Mouse (Mus musculus): ENCODE measurements around the gene Megf11. TPM values are rescaled to one million over a fixed set of nuclear protein-coding genes. Genes with fewer than 3 reads are reported as not detected.

Megf11 gene
- polyA plus RNA-seq, 1 experiment from 2014 or later, result 5.2 TPM

DNA sequence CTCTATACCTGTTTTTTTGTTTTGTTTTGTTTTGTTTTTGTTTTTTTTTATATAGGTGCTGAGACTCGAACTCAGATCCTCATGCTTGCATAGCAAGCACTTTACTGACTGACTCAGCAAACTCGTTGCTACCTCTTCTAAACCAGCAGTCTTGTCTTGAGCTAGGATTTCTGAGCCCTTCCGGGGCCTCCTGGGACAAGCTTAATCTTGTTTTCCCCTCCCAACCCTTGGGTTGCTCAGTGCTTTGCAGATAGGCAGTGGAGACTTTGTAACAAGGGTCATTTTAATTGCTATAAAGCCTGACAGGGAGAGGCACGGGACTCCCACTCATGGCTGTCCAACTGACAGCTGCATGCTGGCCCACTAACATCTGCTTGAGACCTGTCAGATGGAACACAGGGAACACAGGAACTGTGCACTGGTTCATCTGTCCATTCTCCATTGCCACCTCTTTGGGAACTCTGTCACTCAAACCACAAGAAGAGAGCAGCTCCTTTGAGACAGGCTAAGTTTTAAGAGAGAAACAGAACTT, 147.4 kb downstream of the Megf11 start:
- Histone ChIP-seq H3K9me3 (replicated peaks) (no peaks in the 10 kb centered on the region), H3K4me2 (no peak overlapping the region), H3K9ac (no peak overlapping the region), H3K27me3 (peaks cover 8% of the 10 kb centered on the region; the same call in 1 of the 2 replicates), H3K36me3 (ENCODE audit: poor library complexity, severe bottlenecking) (no peaks in the 10 kb centered on the region), H3K4me3 (no peak overlapping the region), H3K27ac (no peak overlapping the region), H3K4me1 (peaks cover 21% of the 10 kb centered on the region)
- no peak for ATAC-seq
- WGBS, result 44% methylated on average over 4 of the region's 4 CpGs

DNA sequence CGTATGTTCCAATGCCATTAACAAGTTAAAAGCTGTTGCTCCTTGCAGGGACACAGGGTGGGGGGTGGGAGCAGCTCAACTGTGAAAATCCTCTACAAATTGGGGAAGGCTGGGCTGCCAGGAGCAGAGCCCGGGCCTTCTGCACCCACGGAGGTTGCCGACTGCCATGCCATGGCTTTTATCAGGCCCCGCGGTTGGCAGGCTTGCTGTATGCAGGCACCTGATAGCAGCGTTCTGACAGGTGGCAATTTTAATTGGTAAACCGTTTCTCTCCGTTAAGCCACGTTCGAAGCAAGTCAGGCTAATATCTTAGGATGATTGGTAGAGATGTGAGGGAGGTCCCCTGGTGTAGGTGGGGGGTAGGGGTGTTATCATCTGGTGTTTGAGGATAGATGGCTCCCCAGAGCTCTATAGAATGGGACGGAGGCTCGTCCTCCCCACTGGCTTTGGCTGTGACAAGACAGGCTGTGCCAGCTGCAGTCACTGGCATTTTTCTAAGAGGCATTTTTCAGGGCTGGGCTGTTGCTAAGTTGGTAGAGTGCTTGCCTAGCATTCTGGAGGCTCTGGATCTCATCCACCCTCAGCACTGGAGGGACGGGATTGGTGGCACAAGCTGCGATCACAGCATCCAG, 148.2 kb downstream of the Megf11 start:
- Histone ChIP-seq H3K9ac (no peak overlapping the region), H3K36me3 (ENCODE audit: poor library complexity, severe bottlenecking) (no peaks in the 10 kb centered on the region), H3K4me1 (peaks cover 21% of the 10 kb centered on the region), H3K27me3 (peaks cover 8% of the 10 kb centered on the region; the same call in 1 of the 2 replicates), H3K4me2 (no peak overlapping the region), H3K27ac (peak overlapping the region; percentile 37; the same call in 1 of the 2 replicates), H3K4me3 (no peak overlapping the region), H3K9me3 (replicated peaks) (no peaks in the 10 kb centered on the region)
- WGBS, result 22% methylated on average over 15 of the region's 15 CpGs
- peak; percentile 77 for ATAC-seq

DNA sequence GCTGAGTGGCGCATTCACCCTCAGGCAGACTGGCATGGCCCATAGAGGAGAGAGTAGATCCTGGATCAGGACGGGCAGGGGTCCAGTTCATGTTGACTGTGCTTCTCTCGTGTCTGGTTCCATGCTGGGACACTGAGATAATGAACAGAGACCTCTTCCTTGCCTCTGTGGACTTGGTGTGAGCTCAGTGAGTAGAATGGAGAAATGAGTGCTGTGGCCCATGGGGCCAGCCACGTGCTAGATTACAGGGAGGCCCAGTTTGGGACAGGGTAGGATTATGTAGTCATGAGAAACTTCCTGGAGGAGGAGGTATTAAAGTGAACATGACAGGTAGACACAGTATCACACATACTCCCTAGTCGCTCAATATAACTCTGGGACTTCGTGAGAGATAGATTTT, 148.9 kb downstream of the Megf11 start:
- Histone ChIP-seq H3K4me2 (no peak overlapping the region), H3K9ac (no peak overlapping the region), H3K9me3 (replicated peaks) (no peaks in the 10 kb centered on the region), H3K4me3 (no peak overlapping the region), H3K27me3 (peaks cover 8% of the 10 kb centered on the region; the same call in 1 of the 2 replicates), H3K27ac (no peak overlapping the region), H3K4me1 (peaks cover 14% of the 10 kb centered on the region), H3K36me3 (ENCODE audit: poor library complexity, severe bottlenecking) (no peaks in the 10 kb centered on the region)
- no peak for ATAC-seq
- WGBS, result 80% methylated on average over 6 of the region's 6 CpGs

DNA sequence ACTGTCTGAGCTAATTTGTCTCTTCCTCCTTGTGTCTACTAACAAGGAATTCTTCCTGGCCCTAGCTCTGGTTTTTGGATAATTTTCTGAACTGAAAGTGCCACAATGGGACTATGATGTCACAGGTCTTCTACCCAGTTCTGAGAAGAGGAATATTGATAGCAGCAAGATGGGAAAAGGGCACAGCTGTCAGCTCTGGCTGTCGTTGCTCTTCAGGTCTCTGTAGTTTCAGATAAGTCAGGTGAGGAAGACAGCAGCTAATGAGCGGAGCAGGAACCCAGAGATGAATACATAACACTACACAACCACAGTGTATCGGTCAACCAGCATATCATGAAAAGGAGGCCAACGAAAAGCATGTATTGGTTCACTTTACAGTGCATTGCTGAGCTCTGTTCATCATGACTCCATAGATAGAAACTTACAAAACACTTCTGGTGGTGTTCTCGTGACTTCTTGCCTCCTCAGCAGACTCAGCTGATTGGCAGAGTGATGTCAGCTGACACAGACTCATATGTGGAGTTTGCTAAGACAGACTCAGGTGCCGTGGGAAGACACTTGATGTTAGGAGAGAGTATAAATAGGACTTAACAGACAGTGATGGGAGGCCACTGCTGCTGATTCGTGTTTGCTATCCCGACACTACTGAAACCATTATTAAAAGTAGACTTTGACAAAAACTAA, 149.6 kb downstream of the Megf11 start:
- WGBS, result 91% methylated on average over 8 of the region's 8 CpGs
- Histone ChIP-seq H3K4me1 (peaks cover 13% of the 10 kb centered on the region), H3K9ac (no peak overlapping the region), H3K36me3 (ENCODE audit: poor library complexity, severe bottlenecking) (no peaks in the 10 kb centered on the region), H3K9me3 (replicated peaks) (no peaks in the 10 kb centered on the region), H3K4me2 (no peak overlapping the region), H3K4me3 (no peak overlapping the region), H3K27me3 (peaks cover 8% of the 10 kb centered on the region; the same call in 1 of the 2 replicates), H3K27ac (no peak overlapping the region)
- ATAC-seq, result no peak

DNA sequence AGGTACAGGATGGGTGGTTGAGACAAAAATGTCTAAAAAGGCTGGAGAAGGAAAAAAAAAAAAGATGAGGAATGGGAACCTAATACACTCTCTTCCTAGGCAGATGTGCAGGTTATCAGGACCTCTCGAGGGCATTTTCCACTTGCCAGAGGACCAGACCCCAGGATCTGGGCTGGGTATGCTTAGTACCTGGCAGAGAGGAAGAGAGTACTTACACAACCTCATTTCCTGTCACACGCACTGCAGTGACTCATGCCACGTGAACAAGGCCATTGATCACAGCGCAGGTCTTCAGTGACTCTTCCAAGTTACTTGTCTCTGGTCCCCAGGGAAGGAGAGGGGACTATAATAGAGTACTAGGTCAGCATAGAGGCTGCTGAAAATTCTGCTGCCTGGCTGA, 152.4 kb downstream of the Megf11 start:
- WGBS, result 86% methylated on average over 4 of the region's 4 CpGs
- Histone ChIP-seq H3K36me3 (ENCODE audit: poor library complexity, severe bottlenecking) (no peaks in the 10 kb centered on the region), H3K9ac (no peak overlapping the region), H3K4me3 (no peak overlapping the region), H3K4me1 (peaks cover 16% of the 10 kb centered on the region), H3K27me3 (0 out of 2 replicates have a peak, but pooled peaks cover 3% of the 10 kb centered on the region), H3K4me2 (no peak overlapping the region), H3K27ac (no peak overlapping the region), H3K9me3 (replicated peaks) (no peaks in the 10 kb centered on the region)
- no peak for ATAC-seq

DNA sequence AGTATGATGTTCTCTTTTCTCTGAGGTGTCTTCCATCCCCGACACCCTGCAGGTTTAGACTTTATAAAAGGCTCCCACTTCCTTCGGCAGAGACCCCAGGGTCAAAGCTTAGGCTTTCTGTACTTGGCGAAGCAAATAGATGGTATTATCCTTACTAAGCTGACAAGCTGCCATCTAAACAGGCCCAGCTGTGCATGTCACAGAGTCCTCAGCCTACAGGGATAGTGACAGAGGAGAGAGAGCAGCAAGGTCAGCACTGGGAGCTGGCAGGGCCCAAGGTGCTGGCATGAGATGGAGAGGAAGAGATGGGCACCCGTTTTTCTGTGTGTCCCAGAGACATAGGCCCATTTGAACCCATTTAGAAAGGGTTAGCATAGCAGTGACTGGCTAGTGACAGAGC, 156.8 kb downstream of the Megf11 start:
- no peaks in the 10 kb centered on the region for H3K9me3 ChIP-seq (replicated peaks)
- peaks cover 16% of the 10 kb centered on the region; the same call in 1 of the 2 replicates for H3K4me1 ChIP-seq
- no peaks in the 10 kb centered on the region for H3K27me3 ChIP-seq
- 73% methylated on average over 4 of the region's 4 CpGs for WGBS
- H3K4me2 ChIP-seq, result no peak overlapping the region
- no peak overlapping the region for H3K9ac ChIP-seq
- no peak for ATAC-seq
- H3K4me3 ChIP-seq, result no peak overlapping the region
- H3K36me3 ChIP-seq (ENCODE audit: poor library complexity, severe bottlenecking), result no peaks in the 10 kb centered on the region
- H3K27ac ChIP-seq, result no peak overlapping the region

DNA sequence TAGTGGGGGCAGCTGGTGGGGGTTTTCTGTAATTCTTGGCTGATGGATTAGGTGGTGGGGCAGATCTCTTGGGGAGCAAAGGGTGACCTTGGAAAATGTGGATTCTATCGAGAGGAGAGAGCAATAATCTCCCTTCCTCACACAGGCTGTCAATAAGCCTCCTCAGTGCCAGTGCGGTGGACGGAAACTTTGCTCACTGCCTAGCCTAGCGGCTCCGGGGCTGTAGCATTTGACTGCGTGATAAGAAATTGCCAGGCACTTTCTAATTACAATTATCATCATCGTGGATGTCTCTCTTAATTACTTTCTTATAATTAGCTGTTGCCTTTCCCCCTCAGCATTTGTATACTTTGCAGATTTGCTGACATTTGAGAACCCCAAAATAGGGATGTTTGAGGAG, 157.7 kb downstream of the Megf11 start:
- no peaks in the 10 kb centered on the region; the same call in 1 of the 2 replicates for H3K27me3 ChIP-seq
- 25% methylated on average over 7 of the region's 7 CpGs for WGBS
- H3K9ac ChIP-seq, result no peak overlapping the region
- H3K4me2 ChIP-seq, result no peak overlapping the region
- ATAC-seq, result peak; percentile 41; the same call in 1 of the 2 replicates
- H3K4me3 ChIP-seq, result no peak overlapping the region
- H3K9me3 ChIP-seq (replicated peaks), result no peaks in the 10 kb centered on the region
- peaks cover 16% of the 10 kb centered on the region; the same call in 1 of the 2 replicates for H3K4me1 ChIP-seq
- H3K36me3 ChIP-seq (ENCODE audit: poor library complexity, severe bottlenecking), result no peaks in the 10 kb centered on the region
- no peak overlapping the region; the same call in 1 of the 2 replicates for H3K27ac ChIP-seq

DNA sequence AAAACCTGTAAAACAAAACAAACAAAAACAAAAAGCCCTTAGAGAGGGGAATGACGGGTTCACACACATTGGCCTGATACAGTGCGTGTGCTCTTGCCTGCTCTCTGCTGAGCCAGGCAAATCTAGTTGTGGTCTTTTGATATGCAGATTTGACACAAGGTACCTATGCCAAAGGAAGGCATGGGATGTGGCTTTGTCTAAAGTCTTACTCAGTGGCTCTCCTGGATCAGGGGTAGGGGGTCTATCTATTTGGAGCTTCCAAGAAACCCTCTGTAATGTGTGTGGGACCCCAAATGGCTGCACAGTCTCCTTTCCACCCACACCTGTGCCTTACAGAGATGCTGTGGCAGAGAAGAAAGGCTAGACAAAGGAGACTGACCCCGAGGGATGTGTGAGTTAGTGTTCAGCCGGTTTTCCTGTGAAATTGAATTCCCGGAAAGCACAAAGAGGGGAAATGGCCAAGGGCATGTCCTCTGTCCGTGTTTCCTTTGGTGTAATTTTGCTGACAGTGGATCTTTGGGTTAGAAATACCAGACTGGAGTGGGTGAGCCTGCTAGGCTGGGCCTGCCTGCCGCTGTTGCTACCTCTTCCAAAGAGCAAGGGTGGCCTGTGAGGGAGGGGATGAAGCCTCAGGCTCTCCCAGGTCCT, 161.0 kb downstream of the Megf11 start:
- H3K4me3 ChIP-seq, result no peak overlapping the region
- H3K36me3 ChIP-seq (ENCODE audit: poor library complexity, severe bottlenecking), result no peaks in the 10 kb centered on the region
- H3K9me3 ChIP-seq (replicated peaks), result no peaks in the 10 kb centered on the region
- H3K9ac ChIP-seq, result no peak overlapping the region
- ATAC-seq, result no peak
- WGBS, result 55% methylated on average over 7 of the region's 7 CpGs
- H3K4me2 ChIP-seq, result no peak overlapping the region
- H3K27me3 ChIP-seq, result no peaks in the 10 kb centered on the region; the same call in 1 of the 2 replicates
- no peak overlapping the region for H3K27ac ChIP-seq
- peaks cover 23% of the 10 kb centered on the region for H3K4me1 ChIP-seq

DNA sequence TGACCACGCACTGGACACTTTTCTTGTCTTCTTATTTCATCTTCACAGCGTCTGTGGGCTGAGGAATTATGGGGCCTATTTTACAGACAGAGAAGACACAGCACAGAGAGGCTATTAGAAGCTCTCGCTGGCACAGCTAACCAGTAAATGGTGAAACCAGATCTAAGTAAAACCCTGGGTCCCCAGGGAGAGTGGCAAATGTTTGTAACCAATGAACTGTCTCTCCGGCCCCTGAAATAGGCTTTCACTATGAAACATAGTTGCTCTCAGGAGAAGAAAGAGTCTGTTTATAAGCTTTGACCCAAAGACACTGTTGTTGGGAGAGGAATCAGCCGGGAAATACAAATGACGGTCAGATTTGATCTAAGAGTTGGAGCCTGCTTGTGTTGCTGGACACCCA, 162.9 kb downstream of the Megf11 start:
- Histone ChIP-seq H3K9ac (no peak overlapping the region), H3K4me3 (no peak overlapping the region), H3K36me3 (ENCODE audit: poor library complexity, severe bottlenecking) (no peaks in the 10 kb centered on the region), H3K27ac (no peak overlapping the region), H3K4me1 (peaks cover 21% of the 10 kb centered on the region), H3K27me3 (no peaks in the 10 kb centered on the region; the same call in 1 of the 2 replicates), H3K4me2 (no peak overlapping the region), H3K9me3 (replicated peaks) (no peaks in the 10 kb centered on the region)
- no peak for ATAC-seq
- 90% methylated on average over 6 of the region's 6 CpGs for WGBS

DNA sequence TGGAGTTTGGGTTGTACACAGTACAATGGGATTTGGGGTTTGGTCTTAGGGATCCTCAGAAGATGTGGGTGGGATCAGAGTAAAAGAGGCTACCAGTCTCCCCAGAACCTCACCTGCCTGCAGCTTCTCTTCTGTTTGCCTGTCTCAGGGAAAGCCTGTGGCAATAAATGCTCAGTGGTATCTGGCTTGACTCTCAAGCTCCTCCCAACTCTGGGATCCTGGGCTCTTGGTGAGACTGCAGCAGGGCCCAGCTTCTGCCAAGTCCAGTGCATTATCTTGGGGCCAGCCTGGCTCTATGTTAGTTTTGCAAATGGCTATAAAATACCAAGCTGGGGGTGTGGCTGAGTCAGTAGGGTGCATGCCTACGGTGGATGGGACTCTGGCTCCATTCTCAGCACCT, 165.9 kb downstream of the Megf11 start:
- Histone ChIP-seq H3K36me3 (ENCODE audit: poor library complexity, severe bottlenecking) (no peaks in the 10 kb centered on the region), H3K9me3 (replicated peaks) (no peaks in the 10 kb centered on the region), H3K9ac (no peak overlapping the region), H3K4me3 (no peak overlapping the region), H3K27me3 (no peaks in the 10 kb centered on the region; the same call in 1 of the 2 replicates), H3K4me1 (peaks cover 22% of the 10 kb centered on the region), H3K27ac (no peak overlapping the region), H3K4me2 (no peak overlapping the region)
- ATAC-seq, result no peak
- 85% methylated on average over 1 of the region's 1 CpGs for WGBS

DNA sequence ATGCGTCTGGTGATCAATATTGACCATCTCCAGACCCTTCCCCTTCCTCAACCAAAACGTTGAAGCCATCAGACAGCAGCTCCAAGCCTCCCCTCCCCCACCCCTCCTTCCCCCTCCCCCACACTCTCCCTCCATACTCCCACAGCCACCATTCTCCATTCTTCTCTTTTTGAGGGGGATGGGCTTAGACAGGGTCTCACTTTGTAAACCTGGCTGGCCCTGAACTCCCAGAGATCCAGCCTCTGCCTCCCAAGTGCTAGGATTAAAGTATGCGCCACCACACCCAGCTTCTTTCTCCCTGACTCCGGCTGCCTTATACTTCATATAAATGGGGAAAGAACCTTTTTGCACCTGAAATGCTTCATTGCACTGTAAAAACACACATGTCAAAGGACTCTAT, 166.6 kb downstream of the Megf11 start:
- 64% methylated on average over 4 of the region's 4 CpGs for WGBS
- Histone ChIP-seq H3K36me3 (ENCODE audit: poor library complexity, severe bottlenecking) (no peaks in the 10 kb centered on the region), H3K4me1 (peaks cover 22% of the 10 kb centered on the region), H3K4me3 (no peak overlapping the region), H3K9me3 (replicated peaks) (no peaks in the 10 kb centered on the region), H3K4me2 (no peak overlapping the region), H3K9ac (no peak overlapping the region), H3K27ac (no peak overlapping the region), H3K27me3 (no peaks in the 10 kb centered on the region; the same call in 1 of the 2 replicates)
- no peak for ATAC-seq

DNA sequence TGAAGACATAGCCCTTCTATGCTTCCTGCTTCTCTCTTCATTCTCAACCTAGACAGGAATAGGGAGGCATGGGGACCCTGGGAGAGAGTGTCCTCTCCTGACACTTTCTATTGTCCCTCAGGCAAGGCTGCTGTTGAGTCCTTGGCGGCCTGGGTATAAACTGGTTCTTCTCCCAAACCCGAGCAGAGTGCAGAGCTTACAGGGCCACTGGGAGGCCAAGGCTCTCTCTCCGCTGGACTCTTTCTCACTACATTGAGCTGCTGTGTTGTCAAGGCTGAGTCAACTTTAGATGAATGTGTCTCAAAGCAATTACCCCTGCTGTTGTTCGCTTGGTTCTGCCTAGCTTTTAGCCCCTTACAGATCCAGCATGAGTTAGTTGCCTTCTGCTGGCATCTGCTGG, 168.0 kb downstream of the Megf11 start:
- Histone ChIP-seq H3K9me3 (replicated peaks) (no peaks in the 10 kb centered on the region), H3K4me1 (peaks cover 22% of the 10 kb centered on the region), H3K27me3 (no peaks in the 10 kb centered on the region), H3K4me2 (no peak overlapping the region), H3K27ac (no peak overlapping the region), H3K36me3 (ENCODE audit: poor library complexity, severe bottlenecking) (no peaks in the 10 kb centered on the region), H3K4me3 (no peak overlapping the region), H3K9ac (no peak overlapping the region)
- no peak for ATAC-seq
- 71% methylated on average over 4 of the region's 4 CpGs for WGBS

All from forebrain, embryonic 13.5 days (tissue).